Mouse (Mus musculus) gastrocnemius, postnatal 36 days (tissue): ENCODE measurements around the gene Hexdc. TPM values are rescaled to one million over a fixed set of nuclear protein-coding genes. Genes with fewer than 3 reads are reported as not detected.

Experiments
- DNase-seq, 2 experiments: peaks; one replicate each; pipeline ENCODE4 v3.0.0; 2022
- intact Hi-C: fragments of 180-260 bp; cut with DNase I; formaldehyde crosslinking; loops from one replicate; pipeline ENCODE4 v1.15.1; 2025
- long read RNA-seq, 2 experiments: library from polyadenylated mRNA; stranded (forward); transcript quantifications; one replicate each; pipeline ENCODE4 v2.0.0; 2021
- total RNA-seq, 2 experiments: library from RNA; stranded (reverse); gene quantifications; 2 replicates each; pipeline ENCODE4 v1.2.3; 2021

Hexdc gene
- total RNA-seq, result 1 to 10 TPM; 6.8 to 7.5 TPM
- long read RNA-seq, experiment 1, result 0 reads
- long read RNA-seq, experiment 2, partial matches to known transcripts, result 4 of 7 reads
- long read RNA-seq, experiment 2, other reads (novel, unspliced or antisense), result 3 of 7 reads

DNA sequence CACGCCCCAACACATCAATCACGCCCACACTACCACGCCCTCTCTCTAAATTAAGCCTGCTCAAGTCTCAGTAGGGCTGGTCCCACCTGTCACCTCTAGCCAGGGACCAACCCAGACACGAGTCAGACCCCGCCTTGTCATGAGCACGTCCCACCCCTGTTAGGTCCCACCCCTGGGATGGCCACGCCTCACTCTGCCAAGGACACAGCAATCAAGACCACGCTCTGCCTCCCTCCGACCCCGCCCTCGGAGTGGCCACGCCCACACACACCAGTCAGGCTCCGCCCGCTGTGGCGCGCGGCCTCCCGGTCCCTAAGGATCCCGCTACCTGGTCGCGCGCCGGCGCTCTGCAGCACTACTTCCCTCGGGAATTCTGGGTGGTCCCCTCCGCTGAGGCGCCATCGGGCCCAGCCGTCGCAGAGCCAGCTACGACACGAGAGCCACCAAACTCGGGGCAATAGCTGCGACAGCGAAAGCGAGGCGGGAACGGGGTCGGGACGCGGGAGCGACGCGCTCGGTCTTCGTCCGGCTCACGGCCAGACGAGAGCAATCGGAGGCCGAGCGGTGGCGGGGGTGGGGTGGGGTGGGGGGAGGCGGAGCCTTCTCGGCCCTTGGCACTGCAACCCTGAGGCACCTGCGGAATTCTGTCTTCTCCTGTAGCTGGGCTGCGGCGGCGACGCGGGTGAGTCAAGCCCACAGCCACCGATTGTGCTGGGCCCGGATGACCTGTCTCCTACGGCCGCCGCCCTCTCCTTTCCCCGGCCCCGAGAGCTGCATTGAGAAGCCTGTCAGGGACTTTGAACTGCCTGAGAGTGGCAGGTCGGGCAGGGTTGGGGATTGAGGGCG, at the start of gene Hexdc, which contains the start of gene Ogfod3:
Gene Hexdc (plus strand): TSS at position 273 of the 846 bp plus-strand sequence.
Gene Ogfod3 (minus strand): TSS at position 551 of the 846 bp plus-strand sequence.
- intact Hi-C loops, result loop anchor here (5.0 kb wide), 4 partner anchors 57 to 312 kb away; partner anchors contain the start of gene Tex19.1
- DNase-seq, result peak; percentile 92 to 94

DNA sequence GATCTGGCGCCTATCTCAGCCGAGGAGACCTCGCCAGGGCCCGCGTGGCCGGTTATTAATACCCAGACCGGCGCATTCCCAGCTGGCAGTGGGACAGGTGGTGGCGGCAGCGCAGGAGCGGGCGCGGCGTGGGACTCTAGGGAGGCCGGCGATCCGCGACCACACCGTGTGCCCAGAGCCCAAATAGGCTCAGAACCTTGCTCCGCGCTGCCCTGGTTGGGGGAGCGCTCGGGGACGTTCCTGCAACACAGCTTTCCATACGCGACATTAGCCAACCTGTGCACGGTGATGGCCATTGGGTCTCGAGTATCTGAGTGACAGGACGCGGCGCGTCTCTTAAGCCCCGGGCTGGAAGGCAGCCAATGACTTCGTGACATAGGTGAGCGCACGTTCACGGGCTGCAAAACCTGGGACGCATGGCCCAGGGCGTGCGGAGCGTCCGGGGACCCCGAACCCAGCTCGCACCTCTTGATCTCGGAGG, 47.8 kb upstream of the Hexdc start:
- DNase-seq, result peak; percentile 69 to 79
- intact Hi-C loops, result loop anchor here (10.0 kb wide), 1 partner anchor 252 kb away; no protein-coding TSS in a partner anchor

DNA sequence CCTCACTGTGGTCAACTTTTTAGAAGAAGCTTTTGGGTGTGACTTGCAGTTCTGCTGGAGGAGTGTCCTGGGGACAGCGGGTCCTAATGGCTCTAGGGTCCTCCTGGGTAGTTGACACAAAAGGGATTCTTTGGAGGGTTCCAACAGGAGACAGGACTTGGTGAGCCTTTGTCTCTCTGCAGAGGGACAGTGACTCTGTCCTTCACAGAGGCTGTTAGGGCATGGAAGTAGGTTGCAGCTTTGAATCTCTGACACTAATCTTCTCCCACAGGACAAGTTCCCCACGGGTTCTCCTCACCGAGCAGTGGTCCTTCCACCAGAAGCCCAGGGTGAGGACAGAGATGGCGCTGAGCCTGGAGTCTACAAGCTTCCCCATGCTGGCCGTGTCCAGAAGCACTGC, 44.3 kb upstream of the Hexdc start, which contains the start of gene Uts2r:
Gene Uts2r (plus strand): TSS at position 301 of the 400 bp plus-strand sequence.
- intact Hi-C loops, result loop anchor here (10.0 kb wide), 1 partner anchor 255 kb away; no protein-coding TSS in a partner anchor
- no peak for DNase-seq

DNA sequence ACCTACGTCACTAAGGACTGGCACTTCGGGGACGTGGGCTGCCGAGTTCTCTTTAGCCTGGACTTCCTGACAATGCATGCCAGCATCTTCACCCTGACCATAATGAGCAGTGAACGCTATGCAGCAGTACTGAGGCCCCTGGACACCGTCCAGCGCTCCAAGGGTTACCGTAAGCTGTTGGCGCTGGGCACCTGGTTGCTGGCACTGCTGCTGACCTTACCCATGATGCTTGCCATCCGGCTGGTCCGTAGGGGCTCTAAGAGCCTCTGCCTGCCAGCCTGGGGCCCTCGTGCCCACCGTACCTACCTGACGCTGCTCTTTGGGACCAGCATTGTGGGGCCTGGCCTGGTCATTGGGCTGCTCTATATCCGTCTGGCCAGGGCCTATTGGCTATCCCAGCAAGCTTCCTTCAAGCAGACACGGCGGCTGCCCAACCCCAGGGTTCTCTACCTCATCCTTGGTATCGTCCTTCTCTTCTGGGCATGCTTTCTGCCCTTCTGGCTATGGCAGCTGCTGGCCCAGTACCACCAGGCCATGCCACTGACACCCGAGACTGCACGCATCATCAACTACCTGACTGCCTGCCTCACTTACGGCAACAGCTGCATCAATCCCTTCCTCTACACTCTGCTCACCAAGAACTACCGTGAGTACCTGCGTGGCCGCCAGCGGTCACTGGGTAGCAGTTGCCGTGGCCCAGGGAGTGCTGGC, 43.4 kb upstream of the Hexdc start:
- intact Hi-C loops, result no loop called here
- DNase-seq, result peak; percentile 63 to 64

DNA sequence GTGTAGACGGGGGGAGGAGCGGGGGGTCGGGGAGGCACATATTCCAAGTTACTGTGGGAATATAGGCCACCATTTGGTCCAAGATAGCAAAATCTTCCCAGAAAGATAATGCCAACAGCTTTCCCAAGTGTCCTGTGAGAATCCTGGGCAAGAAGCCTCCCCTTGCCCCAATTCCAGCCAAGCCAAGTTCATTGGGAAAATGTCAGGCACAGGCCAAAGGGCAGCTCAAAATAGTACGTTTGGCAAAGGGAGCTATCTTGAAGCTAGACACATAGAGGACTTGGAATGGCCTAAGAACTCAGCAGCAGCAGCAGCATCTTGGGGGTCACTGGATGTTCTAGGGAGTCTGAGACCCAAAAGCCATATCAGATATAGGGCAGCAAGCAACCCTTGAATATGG, 40.5 kb upstream of the Hexdc start:
- intact Hi-C loops, result no loop called here
- DNase-seq, result no peak

DNA sequence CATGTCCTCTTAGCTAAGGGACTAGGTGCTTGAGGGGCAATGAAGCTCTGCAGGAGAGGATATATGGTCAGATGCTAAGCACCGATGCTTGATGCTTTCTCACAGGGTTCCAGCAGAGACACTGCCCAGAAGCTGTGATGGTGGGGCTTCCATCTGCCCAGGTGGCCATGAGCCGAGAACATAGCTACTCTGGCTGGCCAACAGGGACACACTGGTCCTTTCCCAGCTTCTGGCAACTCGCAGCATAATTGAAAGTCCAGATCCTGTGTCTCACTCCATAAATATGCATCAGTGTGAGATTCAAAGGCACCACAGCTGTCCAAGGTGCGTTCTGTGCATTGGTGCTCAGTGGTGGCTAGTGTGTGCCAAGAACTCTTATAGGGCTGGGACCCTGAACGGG, 31.0 kb upstream of the Hexdc start:
- intact Hi-C loops, result no loop called here
- peak in 1 of 2 experiments; percentile 41 for DNase-seq

DNA sequence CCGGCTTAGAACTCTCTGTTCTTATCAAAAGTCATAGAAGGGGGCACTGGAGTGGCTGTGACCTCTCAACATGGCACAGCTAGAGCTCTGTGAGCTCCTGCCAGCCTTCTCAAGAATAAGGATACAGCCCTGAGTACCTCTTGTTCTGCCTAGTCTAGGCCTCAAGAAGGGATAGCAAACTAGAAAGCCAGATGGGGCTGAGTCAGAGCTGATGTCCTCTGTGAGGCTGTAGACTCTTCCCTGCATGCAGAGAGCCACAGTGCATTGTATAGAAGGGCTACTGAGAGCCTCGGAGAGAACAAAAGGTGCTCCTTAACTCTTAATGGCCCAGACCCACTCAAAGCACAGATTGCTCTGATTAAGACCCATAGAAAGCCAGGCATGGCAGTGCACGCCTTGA, 30.0 kb upstream of the Hexdc start:
- intact Hi-C loops, result no loop called here
- no peak for DNase-seq

DNA sequence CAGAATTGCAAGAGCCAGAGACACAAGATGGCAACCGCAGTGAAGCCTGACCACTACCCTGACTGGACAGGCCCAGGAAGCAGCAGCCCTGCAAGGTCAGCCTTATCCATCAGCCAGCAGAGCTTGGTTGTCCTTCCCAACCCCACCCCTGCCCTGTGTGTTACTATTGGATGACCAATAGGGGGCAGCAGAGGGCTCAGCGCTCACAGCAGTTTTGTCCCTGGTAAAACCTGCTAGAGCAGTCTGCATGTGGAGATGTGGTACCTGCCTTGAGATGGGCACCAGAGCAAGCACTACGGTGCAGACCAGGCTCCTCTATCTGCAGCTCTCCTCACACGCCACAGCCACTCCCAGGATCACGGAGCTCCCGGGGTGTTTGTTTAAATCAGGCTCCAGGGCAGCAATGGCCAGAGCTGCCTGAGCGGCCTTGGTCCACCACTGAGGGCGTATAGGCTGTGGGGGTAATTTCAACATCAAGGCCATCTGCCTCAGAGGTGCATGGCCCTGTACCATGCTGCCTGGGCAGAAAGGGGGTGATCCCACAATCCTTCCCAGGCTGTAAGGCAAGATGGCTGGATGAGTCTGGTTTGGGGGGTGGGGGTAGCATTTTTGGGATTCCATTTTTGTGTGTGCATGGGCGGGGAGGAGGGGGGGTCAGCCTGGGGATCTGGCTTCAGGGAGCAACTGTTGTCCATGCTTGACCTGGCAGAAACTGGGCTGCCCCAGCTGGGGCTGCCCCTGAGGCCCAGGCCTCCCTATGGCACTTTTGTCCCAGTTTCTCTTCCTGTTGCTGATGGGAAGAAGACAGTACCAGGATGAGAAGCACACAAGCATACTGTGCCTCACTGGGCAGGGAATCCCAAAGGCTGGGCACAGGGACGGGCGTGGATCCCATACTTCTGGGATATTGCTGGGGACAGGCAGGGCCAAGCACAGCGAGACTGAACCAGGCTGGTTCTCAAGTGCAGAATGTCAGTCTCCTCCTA, 27.7 kb upstream of the Hexdc start:
- intact Hi-C loops, result no loop called here
- peak in 1 of 2 experiments; percentile 47 for DNase-seq

DNA sequence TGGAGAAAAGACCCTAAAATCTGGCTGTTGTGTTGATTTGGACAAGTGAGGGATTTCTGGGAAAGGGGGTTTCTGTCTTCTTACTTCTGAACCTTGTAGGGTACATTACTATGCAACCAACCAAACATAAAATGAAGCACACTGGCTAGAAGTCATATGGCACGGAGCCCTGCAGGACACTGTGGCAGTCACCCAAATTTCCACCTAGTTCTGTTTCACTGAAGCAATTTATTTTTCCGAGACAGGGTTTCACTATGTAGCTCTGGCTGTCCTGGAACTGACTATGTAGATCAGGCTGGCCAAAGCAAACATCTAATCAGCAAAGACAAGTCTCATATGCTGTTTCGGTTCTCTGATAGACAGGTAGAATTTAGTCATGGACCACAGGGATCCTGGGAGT, 14.6 kb upstream of the Hexdc start:
- intact Hi-C loops, result no loop called here
- no peak for DNase-seq

DNA sequence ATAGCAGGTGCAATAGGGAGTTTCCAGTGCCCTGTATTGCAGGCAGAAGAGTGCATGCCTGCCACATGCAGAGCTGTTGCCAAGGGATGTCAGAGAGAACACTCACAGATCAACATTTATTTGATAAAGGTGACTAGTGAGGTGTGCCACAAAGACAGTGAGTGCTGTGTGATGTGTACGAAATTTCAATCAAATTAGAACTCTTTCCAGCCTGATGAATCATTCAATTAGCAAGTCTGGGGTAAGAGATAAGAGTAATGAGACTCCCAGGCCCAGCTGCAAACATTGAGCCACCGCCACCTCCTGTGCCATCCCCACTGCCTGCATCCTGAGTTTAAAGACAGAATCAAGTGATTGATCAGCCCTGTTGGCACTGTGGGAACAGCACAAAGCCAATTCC, 11.5 kb upstream of the Hexdc start:
- intact Hi-C loops, result no loop called here
- DNase-seq, result no peak

DNA sequence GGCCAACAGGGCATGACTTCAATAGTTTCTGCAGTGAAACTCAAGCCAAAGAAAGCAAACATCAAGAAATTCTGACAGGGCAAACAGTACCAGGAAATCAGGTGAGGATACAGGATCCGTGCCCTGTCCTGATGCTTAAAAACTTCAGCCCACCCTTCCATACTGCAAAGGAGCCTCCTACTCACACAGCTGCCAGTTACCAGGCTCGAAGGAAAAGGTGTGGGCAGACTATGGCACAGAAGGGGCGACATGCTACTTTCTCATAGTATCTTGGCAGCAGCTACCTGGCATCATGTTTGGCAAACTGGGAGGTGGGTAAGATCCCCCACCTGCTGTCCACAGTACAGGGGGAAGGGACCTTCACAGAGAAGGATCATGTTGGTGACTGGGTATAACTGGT, 10.8 kb upstream of the Hexdc start:
- DNase-seq, result no peak
- intact Hi-C loops, result no loop called here

DNA sequence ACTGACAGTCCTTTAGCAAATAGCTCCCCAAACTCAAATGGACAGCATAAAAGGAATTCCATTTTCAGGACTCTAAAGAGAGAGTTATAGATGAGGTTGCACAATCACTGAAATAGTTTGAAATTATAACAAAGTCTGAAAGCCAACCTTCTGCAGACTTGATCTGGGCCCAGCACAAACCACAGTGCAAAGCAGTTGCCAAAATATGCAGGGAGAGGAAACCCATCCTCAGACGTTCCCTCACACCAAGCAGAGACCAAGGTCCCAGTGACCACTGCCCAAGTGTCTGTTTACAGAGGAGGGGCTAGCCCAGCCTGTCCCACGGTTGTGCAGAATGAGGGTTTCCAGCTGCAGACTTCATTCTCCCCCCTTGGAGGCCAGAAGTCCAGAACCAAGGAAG, 5.6 kb upstream of the Hexdc start:
- no peak for DNase-seq
- intact Hi-C loops, result no loop called here

DNA sequence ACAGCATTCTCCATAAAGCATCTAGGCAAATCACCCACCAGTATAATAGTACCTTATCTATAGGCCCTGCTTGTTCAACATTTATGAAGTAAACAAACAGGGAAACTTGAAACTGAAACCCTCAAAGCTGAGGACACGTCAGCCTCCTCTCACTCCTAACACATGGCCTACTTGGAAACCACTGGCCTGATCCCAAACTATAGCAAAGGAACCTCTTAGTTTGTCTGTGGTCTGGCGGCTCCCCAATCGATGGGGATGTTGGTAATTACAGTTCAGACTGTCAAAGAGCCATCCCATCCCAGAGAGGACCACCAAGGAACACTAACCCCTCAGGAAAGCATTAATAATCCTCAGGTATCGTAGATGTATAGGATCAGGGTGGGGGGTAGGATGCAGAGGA, 4.4 kb upstream of the Hexdc start:
- intact Hi-C loops, result loop anchor here (5.0 kb wide), 4 partner anchors 53 to 308 kb away; partner anchors contain the start of gene Tex19.1
- no peak for DNase-seq

DNA sequence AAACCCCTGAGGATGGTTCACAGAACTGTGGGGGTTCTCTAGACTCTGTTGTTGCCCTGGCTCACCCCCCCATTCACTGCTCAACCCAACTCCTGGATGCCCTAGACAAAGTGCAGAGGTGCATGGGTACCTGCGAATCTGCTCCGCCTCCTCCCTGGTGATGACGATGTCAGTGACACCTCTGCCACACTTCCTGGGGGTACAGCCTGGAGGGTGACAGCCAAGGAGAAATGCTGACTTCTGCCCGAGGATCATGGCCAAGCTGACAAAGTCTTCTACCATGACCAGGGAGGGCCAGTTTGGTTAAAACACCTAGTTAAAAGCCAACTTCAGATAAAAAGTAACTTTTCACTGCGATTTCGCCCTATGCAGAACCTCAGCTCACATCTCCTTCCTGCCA, 3.5 kb upstream of the Hexdc start:
- intact Hi-C loops, result loop anchor here (5.0 kb wide), 4 partner anchors 53 to 308 kb away; partner anchors contain the start of gene Tex19.1
- no peak for DNase-seq

DNA sequence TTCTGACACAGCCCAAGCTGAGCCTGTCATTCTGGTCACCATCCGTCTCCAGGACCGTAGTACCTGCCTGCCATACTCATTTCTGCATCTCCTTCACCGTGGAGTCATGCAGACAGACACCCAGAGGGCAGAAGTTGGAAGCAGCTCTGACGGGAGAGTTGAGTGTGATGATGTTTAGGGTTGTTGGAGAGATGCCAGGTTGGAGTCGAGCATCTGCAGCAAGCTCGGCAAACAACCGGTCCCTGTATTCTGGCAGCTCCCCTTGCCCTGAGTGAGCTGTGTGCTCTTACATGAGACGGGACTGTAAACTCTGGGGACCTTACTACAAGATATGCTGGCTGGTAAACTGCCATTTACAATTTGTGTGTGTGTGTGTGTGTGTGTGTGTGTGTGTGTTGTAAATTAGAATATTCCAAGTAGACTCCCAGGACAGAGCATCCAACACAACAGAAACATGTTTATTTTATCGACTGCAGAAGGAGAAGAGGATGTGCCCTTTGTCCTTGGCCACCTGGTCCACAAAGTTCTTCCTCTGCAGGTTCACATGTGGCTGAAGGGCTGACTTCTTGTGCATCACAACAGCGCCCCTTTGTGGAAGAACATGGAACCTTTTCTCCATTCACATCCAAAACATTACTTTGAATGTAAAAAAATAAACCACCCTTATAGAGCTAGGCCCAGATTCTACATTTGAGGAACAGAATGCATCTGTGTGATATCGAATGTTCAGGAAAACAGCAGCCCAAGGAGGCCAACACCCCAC, 2.6 kb upstream of the Hexdc start:
- no peak for DNase-seq
- intact Hi-C loops, result loop anchor here (5.0 kb wide), 4 partner anchors 54 to 309 kb away; partner anchors contain the start of gene Tex19.1

DNA sequence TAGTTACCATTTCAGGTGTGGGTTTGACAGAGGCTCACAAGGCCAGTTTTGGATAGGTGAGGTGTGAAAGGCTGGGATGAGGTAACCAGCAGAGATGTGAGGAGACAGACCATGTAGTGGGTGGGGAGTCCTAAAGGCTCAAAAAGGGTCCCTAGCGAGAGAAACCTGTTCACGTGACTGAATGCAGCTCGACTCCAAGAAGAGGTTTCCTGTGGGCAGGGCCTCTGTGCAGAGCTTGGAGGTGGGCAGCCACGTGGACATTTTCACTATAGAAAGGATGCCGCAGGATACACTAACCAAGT, 423 bp upstream of the Hexdc start:
- DNase-seq, result no peak
- intact Hi-C loops, result loop anchor here (5.0 kb wide), 4 partner anchors 57 to 312 kb away; partner anchors contain the start of gene Tex19.1

DNA sequence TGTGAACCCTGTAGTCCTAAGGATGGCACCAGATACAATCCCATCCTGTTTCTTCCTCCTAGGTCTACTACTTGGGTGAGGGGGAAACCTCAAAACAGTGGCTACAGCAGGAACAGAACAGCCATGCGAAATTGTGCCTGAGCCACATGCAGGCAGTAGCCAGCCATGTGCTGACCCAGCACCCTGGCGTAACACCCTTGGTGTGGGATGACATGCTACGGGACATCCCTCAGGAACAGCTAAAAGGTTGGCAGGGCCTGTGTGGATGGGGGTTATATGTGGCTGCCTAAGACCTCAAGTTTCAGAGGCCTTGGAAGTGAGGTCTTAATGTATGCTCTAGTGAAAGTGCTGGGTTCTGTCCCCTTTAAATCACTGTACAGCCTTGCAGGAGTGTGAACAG, 12.6 kb downstream of the Hexdc start:
- intact Hi-C loops, result no loop called here
- no peak for DNase-seq

DNA sequence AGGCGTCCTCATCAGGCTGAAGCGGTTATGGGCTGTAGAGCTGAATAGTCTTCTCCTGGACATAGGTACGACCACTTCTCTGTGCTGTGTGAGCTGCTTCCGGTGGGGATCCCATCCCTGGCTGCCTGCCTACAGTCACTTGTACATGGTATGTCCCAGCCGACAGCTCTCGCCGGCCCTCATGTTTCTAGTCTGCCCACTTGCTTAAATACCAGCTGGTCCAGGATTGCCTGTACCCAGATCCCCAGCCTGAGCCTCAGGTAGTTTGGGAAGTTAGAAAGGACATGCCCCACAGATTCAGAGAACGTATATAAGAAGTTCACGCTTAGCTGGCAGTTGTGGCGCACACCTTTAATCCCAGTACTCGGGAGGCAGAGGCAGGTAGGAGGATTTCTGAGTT, 15.5 kb downstream of the Hexdc start:
- intact Hi-C loops, result no loop called here
- no peak for DNase-seq

DNA sequence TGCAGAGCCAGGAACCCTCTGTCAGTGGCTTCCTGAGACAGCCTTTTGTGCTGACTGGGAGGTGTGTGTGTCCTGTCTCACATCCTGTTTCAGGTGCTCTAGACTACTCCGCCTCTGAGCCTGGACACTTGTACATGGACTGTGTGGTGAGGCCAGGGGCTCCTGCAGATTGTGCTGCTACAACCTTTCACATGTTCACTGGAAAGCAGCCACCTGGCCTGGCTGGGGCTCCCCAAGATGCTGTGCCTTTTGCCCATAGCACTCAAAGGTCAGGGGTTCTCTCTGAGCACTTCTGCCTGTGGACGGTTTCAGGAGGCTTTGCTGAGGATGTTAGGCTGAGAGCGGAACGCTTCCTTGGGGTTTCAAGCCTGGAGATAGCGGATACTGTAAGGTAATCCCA, 16.5 kb downstream of the Hexdc start:
- intact Hi-C loops, result no loop called here
- DNase-seq, result no peak
